Comparison of ENCODE assay signal across 10 mouse cellular contexts in genomic region chr3:124320821-124321576, GRCm38 (mm10). TPM values are rescaled to one million over a fixed set of nuclear protein-coding genes. Genes with fewer than 3 reads are reported as not detected.
DNase-seq lines count a peak whose midpoint lies in the region; ATAC-seq lines count a peak whose summit lies in the region.
"Had no signal": no experiment of that assay in that cellular context is flagged by ENCODE, and none has a peak within 500 bp of the region (broad histone marks: within the 10 kb centered on the region; RNA-seq: fewer than 3 reads in every experiment).

Tram1l1 (plus strand) TSS chr3:124320855.

- 3% methylated on average over 53 of the region's 53 CpGs for WGBS in kidney, embryonic 14.5 days
- WGBS in kidney, embryonic 15.5 days, result 3% methylated on average over 53 of the region's 53 CpGs
- 4% methylated on average over 49 of the region's 53 CpGs for WGBS in limb, embryonic 13.5 days

- DNase-seq in kidney, adult 18-20 months, result no peak
- DNase-seq in cerebellum, postnatal 4 days (ENCODE audit: low spot score in 2 of 2), result peak; percentile 76 to 89
- peak; percentile 25 for DNase-seq in gastrocnemius, postnatal 14 days
- DNase-seq in neural tube, embryonic 10.5 days (ENCODE audit: extremely low spot score, low spot score), result peak; percentile 83
- DNase-seq in testis, postnatal 14 days (ENCODE audit: low spot score), result peak; percentile 81

- H3K27me3 ChIP-seq in kidney, embryonic 14.5 days (ENCODE audit: control insufficient read depth, insufficient read depth, low read length), result no peaks in the 10 kb centered on the region; the same call in 1 of the 2 replicates
- H3K27me3 ChIP-seq in kidney, embryonic 15.5 days, result 0 out of 2 replicates have a peak, but pooled peaks cover 3% of the 10 kb centered on the region
- no peaks in the 10 kb centered on the region for H3K27me3 ChIP-seq in limb, embryonic 13.5 days

- ATAC-seq in kidney, embryonic 14.5 days (ENCODE audit: low FRiP score, low TSS enrichment), result peak; percentile 97
- peak; percentile 95 for ATAC-seq in kidney, embryonic 15.5 days (replicated peaks; ENCODE audit: low FRiP score)
- peak; percentile 94 for ATAC-seq in limb, embryonic 13.5 days (ENCODE audit: low FRiP score, low read depth)

- peak within 1 kb of the TSS; percentile 61 for H3K9ac ChIP-seq in kidney, embryonic 14.5 days (ENCODE audit: low read depth, low read length)
- peak within 1 kb of the TSS; percentile 53 for H3K9ac ChIP-seq in kidney, embryonic 15.5 days
- peak within 1 kb of the TSS; percentile 76 for H3K9ac ChIP-seq in limb, embryonic 13.5 days

- peak within 1 kb of the TSS; percentile 67 for H3K4me2 ChIP-seq in kidney, embryonic 14.5 days (replicated peaks; ENCODE audit: low read depth, low read length)
- H3K4me2 ChIP-seq in kidney, embryonic 15.5 days, result peak within 1 kb of the TSS; percentile 75
- H3K4me2 ChIP-seq in limb, embryonic 13.5 days (replicated peaks), result peak within 1 kb of the TSS; percentile 79

- H3K36me3 ChIP-seq in kidney, embryonic 14.5 days (ENCODE audit: control insufficient read depth, insufficient read depth, low read length), result no peaks in the 10 kb centered on the region
- H3K36me3 ChIP-seq in kidney, embryonic 15.5 days, result no peaks in the 10 kb centered on the region
- H3K36me3 ChIP-seq in limb, embryonic 13.5 days, result no peaks in the 10 kb centered on the region
- H3K36me3 ChIP-seq: G1E had no signal

- H3K9me3 ChIP-seq in kidney, embryonic 14.5 days (ENCODE audit: control insufficient read depth, low read length), result no peaks in the 10 kb centered on the region
- no peaks in the 10 kb centered on the region for H3K9me3 ChIP-seq in kidney, embryonic 15.5 days (replicated peaks)
- no peaks in the 10 kb centered on the region for H3K9me3 ChIP-seq in limb, embryonic 13.5 days

- H3K27ac ChIP-seq in kidney, embryonic 14.5 days (ENCODE audit: low read depth, low read length), result no peak within 1 kb of the TSS
- peak within 1 kb of the TSS; percentile 41; the same call in 1 of the 2 replicates for H3K27ac ChIP-seq in kidney, embryonic 15.5 days
- H3K27ac ChIP-seq in limb, embryonic 13.5 days, result no peak within 1 kb of the TSS

- H3K4me3 ChIP-seq in kidney, embryonic 14.5 days (ENCODE audit: low read length), result peak within 1 kb of the TSS; percentile 68
- H3K4me3 ChIP-seq in kidney, embryonic 15.5 days (replicated peaks), result peak within 1 kb of the TSS; percentile 62
- H3K4me3 ChIP-seq in limb, embryonic 13.5 days, result peak within 1 kb of the TSS; percentile 68

- intact Hi-C loops in gastrocnemius, postnatal 14 days (cut with DNase I; ENCODE audit: low total_unique reads), result no loop called here

- H3K4me1 ChIP-seq in kidney, embryonic 14.5 days (ENCODE audit: control insufficient read depth, insufficient read depth, low read length), result no peaks in the 10 kb centered on the region
- peaks cover 4% of the 10 kb centered on the region; the same call in 1 of the 2 replicates for H3K4me1 ChIP-seq in kidney, embryonic 15.5 days
- H3K4me1 ChIP-seq in limb, embryonic 13.5 days, result peaks cover 10% of the 10 kb centered on the region

RNA-seq across cellular contexts. Expression of gene Tram1l1, which starts in this region (rescaled TPM):
- polyA plus RNA-seq in kidney, embryonic 14.5 days (2014; fragmentation: Nextera tagmentation; extraction: Ambion mirVana), result 8.5 and 9.0 TPM in 2 replicates
- under 1 TPM; 0.24 to 0.39 TPM for total RNA-seq in gastrocnemius, postnatal 14 days (2021)
- 7.4 and 8.1 TPM in 2 replicates for polyA plus RNA-seq in kidney, embryonic 15.5 days (2015; fragmentation: Nextera tagmentation; extraction: Ambion mirVana)
- 16.5 and 17.3 TPM in 2 replicates for polyA plus RNA-seq in limb, embryonic 13.5 days (2015; fragmentation: Nextera tagmentation; extraction: Ambion mirVana)
- total RNA-seq: G1E; neutrophil, adult 5-6 weeks had no signal
- polyA plus RNA-seq: G1E had no signal

Comparison
In these comparisons a context has a peak if more than half of its experiments do, and no peak if none do; other contexts are left out.
1. Peak in DNase-seq in gastrocnemius, postnatal 14 days; RNA of the gene not detected or under 1 TPM.